Mouse (Mus musculus): ENCODE measurements around the gene Vwa2. TPM values are rescaled to one million over a fixed set of nuclear protein-coding genes. Genes with fewer than 3 reads are reported as not detected.

Vwa2 gene
- polyA plus RNA-seq, 1 experiment from 2014 or later = not detected

DNA sequence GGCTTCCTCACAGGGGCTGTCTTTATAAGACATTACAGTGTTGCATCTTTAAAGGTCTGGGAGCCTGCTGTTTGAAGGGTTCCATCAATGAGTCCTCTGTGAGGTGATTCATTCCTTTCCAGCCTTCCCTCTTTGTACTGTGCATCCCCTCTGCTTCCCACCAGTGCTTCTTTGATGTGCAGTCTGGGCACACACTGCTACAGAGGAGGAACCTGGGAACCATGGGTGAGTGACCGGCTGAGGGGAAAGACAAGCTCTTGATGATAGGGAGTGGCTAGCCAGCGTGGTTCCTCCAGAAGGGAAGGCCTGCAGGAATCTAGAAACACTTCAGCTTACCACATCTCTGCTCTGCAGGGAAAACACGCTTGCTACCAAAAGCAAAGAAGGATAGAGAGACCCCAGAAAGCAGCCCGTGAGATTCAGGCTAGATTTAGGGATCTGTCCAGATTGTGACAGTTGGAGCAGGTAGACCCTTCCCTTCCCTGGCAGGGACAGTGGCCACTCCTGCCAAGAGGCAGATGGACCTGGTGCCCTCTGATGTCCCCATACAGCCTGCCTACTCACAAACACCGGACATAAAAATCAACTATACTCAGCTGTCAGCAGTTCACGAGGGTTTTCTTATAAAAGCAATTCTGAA lies 74.0 kb downstream of the Vwa2 start:
- Histone ChIP-seq H3K4me3 (ENCODE audit: inconsistent target) (no peak overlapping the region), H3K79me2 (ENCODE audit: inconsistent target) (no peaks in the 10 kb centered on the region), H3K36me3 (ENCODE audit: inconsistent target) (no peaks in the 10 kb centered on the region), H3K27ac (no peak overlapping the region)
- WGBS (ENCODE audit: missing documents) = 69% methylated on average over 6 of the region's 6 CpGs

DNA sequence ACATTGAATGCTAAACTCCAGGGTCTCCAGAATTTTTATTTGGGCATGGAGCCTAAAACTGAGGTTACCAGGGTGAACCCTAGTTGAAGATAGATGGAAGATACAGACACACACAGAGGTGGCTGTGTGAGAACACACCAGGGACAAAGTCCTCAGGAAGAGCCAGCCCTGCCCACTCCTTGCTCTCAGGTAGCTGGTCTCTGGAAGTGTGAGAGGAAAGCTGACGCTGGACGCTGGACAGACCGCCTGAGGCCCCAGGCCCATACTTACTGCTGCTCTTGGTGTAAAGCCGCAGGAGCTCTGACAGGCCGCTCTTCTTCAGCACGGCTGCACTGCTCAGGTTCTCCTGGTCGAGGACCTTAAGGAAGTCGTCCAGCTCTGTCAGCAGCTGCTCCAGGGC lies 75.8 kb downstream of the Vwa2 start:
- 89% methylated on average over 8 of the region's 8 CpGs for WGBS (ENCODE audit: missing documents)
- Histone ChIP-seq H3K79me2 (ENCODE audit: inconsistent target) (no peaks in the 10 kb centered on the region), H3K4me3 (ENCODE audit: inconsistent target) (no peak overlapping the region), H3K36me3 (ENCODE audit: inconsistent target) (no peaks in the 10 kb centered on the region), H3K27ac (no peak overlapping the region)

DNA sequence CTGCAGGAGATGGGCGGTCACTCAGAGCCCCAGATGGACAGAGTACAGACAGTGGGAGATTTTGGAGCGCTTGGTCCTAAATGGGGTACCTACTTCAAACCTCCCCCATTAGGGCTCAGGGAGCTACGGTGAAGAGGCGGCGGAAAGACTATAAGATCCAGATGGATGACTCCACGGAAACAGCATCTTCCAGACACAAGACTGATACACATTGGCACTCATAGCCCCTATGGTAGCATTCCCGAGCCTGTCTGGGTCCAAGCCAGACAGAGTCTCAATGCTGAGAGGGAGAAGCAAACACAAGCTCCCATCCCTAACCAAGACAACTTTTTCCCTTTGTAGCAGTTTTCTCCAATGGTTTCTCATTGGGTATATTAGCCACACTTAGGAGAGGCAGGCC lies 76.8 kb downstream of the Vwa2 start:
- Histone ChIP-seq H3K36me3 (ENCODE audit: inconsistent target) (no peaks in the 10 kb centered on the region), H3K79me2 (ENCODE audit: inconsistent target) (no peaks in the 10 kb centered on the region), H3K27ac (no peak overlapping the region), H3K4me3 (ENCODE audit: inconsistent target) (no peak overlapping the region)
- 96% methylated on average over 6 of the region's 7 CpGs for WGBS (ENCODE audit: missing documents)

DNA sequence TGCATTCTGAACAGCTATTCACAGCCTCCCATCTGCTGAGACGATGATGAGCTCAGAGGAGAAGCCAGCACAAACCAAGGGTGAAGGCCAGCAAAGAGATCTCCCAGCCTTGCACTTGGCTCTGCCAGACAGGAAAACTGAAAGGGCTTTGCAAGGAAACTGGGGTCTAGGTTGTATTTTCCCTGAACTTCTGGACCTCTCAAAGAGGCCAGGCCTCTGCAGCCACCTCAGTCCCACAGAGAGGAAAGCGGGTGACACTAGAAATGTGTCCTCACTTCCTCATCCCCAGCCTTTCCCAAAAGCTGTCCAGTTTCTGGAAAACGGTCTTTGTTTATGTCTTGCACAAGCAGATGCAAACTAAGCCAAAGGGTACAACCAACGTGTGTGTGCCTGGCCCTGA lies 79.8 kb downstream of the Vwa2 start:
- no peak overlapping the region for H3K27ac ChIP-seq
- H3K79me2 ChIP-seq (ENCODE audit: inconsistent target) = no peaks in the 10 kb centered on the region
- no peak overlapping the region for H3K4me3 ChIP-seq (ENCODE audit: inconsistent target)
- WGBS (ENCODE audit: missing documents) = 81% methylated on average over 4 of the region's 4 CpGs
- H3K36me3 ChIP-seq (ENCODE audit: inconsistent target) = no peaks in the 10 kb centered on the region

DNA sequence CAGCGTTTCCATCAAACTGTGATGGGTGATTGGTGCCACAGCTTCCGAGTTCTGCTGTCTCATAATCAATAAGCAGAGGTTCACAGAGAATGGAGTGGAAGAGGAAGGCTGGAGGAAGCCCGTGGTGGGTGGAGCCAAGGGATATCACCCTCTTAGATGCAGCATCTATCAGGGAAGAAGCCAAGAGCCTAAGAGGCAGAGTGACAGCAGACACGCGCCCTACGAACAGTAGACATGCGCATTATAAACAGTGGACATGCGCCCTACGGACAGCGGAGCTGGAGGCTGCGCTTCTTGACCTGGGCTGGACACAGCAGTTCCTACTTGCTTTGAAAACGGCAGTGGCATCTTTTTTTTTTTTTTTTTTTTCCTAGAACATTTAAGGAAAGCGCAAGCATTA lies 80.8 kb downstream of the Vwa2 start:
- no peaks in the 10 kb centered on the region for H3K36me3 ChIP-seq (ENCODE audit: inconsistent target)
- H3K79me2 ChIP-seq (ENCODE audit: inconsistent target) = no peaks in the 10 kb centered on the region
- no peak overlapping the region for H3K4me3 ChIP-seq (ENCODE audit: inconsistent target)
- H3K27ac ChIP-seq = no peak overlapping the region
- 91% methylated on average over 12 of the region's 13 CpGs for WGBS (ENCODE audit: missing documents)

DNA sequence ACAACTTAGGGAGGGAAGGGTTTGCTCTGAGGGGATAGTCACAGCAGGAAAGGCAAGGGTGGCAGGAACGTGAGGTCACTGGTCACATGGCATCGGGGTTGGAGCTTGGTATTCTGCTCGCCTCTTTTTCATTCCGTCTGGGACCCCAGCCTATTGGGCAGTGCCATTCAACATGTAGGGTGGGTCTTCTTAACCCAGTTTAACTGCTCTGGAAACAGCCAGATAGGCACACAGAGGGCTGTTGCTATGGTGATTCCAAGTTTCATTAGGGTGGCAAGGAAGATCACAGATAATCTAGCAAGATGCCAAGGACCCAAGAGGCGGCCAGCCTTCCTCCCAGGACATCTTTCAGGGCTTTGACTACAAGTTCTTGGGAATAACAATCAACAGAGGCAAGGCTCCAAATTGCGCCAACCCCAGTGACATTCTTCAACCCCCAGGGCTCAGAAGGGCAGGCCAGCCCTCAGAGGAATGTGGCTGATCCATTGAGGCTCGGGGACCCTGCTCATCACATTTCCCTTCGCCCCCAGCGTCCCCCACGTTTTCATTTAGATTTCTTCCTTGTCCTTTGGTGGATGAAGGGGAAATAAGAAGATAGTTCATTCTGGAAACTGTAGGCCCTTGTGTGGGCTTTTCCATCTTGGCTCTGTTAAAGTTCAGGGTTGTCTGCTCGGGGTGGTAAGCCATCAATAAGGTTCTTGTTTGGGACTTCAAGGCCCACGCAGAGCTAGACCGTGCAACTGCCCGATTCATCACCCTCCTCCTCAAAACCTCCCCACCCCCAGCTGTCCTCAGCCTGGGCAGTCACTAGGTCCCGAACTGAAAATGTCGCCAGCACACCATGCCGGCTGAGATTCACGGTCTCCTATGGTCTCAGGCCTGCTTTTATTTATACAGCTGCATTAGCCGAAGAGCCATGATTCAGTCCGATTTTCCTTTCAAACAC lies 81.8 kb downstream of the Vwa2 start:
- 94% methylated on average over 20 of the region's 20 CpGs for WGBS (ENCODE audit: missing documents)
- Histone ChIP-seq H3K79me2 (ENCODE audit: inconsistent target) (no peaks in the 10 kb centered on the region), H3K36me3 (ENCODE audit: inconsistent target) (no peaks in the 10 kb centered on the region), H3K4me3 (ENCODE audit: inconsistent target) (no peak overlapping the region), H3K27ac (no peak overlapping the region)

DNA sequence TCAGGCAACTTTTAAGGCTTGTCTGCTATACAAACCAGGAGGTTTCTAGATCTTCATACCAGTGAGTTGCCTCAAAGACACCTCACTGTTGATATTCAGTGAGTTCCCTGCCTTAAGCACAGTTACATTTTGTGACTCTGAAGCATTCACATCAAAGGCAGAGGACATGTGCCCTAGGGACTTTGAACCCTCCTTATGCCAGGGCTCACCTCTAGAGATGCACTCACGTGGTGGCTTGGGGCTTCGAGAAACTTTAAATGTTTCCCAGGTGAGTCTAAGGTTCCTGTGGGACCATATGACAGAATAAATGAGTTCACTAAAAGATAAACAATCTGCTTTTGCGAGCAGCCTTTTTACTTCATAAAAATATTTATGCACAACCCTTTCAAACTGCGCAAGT lies 84.0 kb downstream of the Vwa2 start:
- 93% methylated on average over 4 of the region's 4 CpGs for WGBS (ENCODE audit: missing documents)
- Histone ChIP-seq H3K79me2 (ENCODE audit: inconsistent target) (no peaks in the 10 kb centered on the region), H3K4me3 (ENCODE audit: inconsistent target) (no peak overlapping the region), H3K36me3 (ENCODE audit: inconsistent target) (no peaks in the 10 kb centered on the region), H3K27ac (no peak overlapping the region)

DNA sequence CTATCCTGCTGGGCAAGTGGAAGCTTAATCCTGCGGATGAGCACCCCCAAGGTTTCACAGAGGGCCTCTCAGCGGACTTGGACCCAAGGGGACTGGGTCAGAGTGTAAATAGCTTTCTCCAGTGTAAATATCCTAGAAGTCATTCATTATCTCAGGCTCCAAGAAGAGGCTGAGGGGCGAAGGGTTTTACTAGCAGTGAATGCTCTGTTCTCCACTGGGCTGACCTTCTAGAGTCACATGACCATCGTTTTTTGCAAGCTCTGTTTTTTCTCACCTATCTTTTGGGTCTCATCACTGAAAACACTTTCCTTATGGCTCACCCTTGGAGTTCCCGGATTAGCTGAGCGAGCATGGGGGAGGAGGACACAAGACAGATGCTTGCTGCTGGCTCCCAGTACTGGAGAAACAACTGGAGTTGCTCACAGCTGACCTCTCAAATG lies 84.6 kb downstream of the Vwa2 start:
- H3K79me2 ChIP-seq (ENCODE audit: inconsistent target) = no peaks in the 10 kb centered on the region
- WGBS (ENCODE audit: missing documents) = 78% methylated on average over 6 of the region's 6 CpGs
- H3K27ac ChIP-seq = no peak overlapping the region
- no peak overlapping the region for H3K4me3 ChIP-seq (ENCODE audit: inconsistent target)
- H3K36me3 ChIP-seq (ENCODE audit: inconsistent target) = no peaks in the 10 kb centered on the region

DNA sequence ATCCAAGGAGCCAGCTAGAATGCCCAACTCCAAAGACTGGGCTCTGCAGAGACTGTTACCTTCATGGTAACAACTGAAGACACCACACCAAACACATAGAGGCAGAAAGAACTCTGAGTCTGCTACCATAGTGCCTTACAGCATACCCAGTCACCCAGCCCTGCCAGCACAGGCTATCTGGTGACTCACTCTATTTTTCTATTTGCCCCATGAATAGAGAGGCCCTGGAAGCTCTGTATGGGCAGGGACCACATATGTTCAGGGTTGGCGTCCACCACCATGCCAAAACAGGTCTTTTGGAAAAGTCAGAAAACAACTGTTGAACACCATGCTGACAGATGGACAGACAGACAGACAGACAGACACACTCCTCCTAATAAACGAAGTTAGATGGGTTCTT lies 85.0 kb downstream of the Vwa2 start:
- Histone ChIP-seq H3K36me3 (ENCODE audit: inconsistent target) (no peaks in the 10 kb centered on the region), H3K79me2 (ENCODE audit: inconsistent target) (no peaks in the 10 kb centered on the region), H3K27ac (no peak overlapping the region), H3K4me3 (ENCODE audit: inconsistent target) (no peak overlapping the region)
- WGBS (ENCODE audit: missing documents) = 58% methylated on average over 2 of the region's 2 CpGs

DNA sequence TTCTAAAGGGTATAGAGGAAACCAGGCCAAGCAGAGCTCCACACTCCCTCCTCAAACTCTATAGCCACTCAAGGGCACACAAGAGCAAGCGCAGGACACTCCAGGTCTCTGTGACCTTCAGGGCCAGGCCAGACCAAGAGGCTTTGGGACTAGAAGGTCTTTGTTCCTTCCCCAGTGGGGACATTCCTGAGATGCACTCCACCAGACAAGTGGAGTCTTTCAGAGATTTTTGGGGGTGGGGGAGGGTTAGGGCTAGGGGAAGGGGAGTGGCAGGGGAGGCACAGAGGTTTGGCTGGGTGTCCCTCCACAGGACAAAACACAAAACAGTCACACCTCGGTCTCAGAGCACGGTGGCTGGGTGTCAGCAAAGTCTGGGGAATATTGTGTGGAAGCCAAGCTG lies 85.6 kb downstream of the Vwa2 start:
- WGBS (ENCODE audit: missing documents) = 74% methylated on average over 3 of the region's 3 CpGs
- Histone ChIP-seq H3K27ac (no peak overlapping the region), H3K4me3 (ENCODE audit: inconsistent target) (no peak overlapping the region), H3K36me3 (ENCODE audit: inconsistent target) (no peaks in the 10 kb centered on the region), H3K79me2 (ENCODE audit: inconsistent target) (no peaks in the 10 kb centered on the region)

Other genes starting within 250 kb of the Vwa2 start
- gene Adrb1, start 152.1 kb upstream of the Vwa2 start, polyA plus RNA-seq (2018) = 0.16 to 0.89 TPM (median 0.19 TPM) in 3 replicates
- gene Ccdc186, start 52.1 kb upstream of the Vwa2 start, polyA plus RNA-seq (2018) = 9.1 to 14.8 TPM (median 9.7 TPM) in 3 replicates
- not detected in 3 replicates for gene Tdrd1, start 48.0 kb upstream of the Vwa2 start, polyA plus RNA-seq (2018)
- gene Afap1l2, start 134.0 kb downstream of the Vwa2 start, polyA plus RNA-seq (2018) = not detected in 3 replicates

All from macrophage (primary cell).